Mouse (Mus musculus): ENCODE measurements around the gene Eipr1. TPM values are rescaled to one million over a fixed set of nuclear protein-coding genes. Genes with fewer than 3 reads are reported as not detected.
"Not testable (repeated sequence)": the region's sequence is repeated elsewhere in the genome, so short reads cannot be mapped to it uniquely, and the experiment has no call there.

The Eipr1 gene
- polyA plus RNA-seq, 1 experiment = 4.5 TPM

DNA sequence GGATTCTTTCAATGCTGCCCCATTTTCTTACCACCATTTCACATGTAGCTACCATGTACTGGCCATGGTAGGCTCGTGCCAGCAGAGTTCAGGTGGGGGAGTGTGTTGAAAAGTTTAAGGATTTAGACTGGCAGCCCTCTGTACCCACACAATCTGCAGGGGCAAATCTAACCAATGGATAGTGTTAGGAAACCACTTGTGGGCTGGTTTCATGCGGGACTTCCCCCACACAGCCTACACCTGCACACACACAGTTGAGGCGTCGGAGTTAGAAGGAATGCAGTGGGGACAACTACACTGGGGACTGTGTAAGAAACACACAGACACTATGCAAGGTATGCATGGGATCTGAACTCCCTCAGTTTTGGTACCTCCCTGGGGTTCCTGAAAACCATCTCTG, 25.4 kb upstream of the Eipr1 start:
- peaks cover 59% of the 10 kb centered on the region for H3K36me3 ChIP-seq (ENCODE audit: control insufficient read depth)
- H3K4me3 ChIP-seq (replicated peaks) = no peak overlapping the region
- H3K9me3 ChIP-seq (ENCODE audit: control insufficient read depth, low read length) = no peaks in the 10 kb centered on the region
- H3K27me3 ChIP-seq (ENCODE audit: control insufficient read depth) = no peaks in the 10 kb centered on the region
- TF ChIP-seq TAL1 (IDR thresholded peaks at IDR 0.05; ENCODE audit: low read length) (no peak), GATA1 (IDR thresholded peaks at IDR 0.05; ENCODE audit: low read length) (no peak)
- no peaks in the 10 kb centered on the region for H3K4me1 ChIP-seq (ENCODE audit: control insufficient read depth)

DNA sequence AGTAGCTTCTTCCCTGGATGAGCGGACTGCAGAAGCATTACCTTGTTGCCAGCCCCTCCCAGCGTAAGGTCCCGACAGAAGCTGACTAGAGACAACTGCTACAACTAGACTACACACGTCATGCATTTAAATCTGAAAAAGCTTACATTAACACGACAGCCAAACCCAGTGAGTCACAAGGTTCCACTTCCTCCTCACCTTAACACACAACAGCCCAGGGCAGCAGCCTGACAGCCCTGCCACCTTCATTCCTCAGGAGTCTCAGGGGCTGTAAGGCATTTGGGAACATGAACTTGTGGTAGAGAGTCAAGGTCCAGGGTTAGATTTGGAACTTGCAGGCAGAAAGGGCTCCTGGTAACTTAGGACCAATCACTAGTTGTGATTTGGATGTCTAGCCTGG, 24.5 kb upstream of the Eipr1 start:
- no peaks in the 10 kb centered on the region for H3K27me3 ChIP-seq (ENCODE audit: control insufficient read depth)
- no peaks in the 10 kb centered on the region for H3K4me1 ChIP-seq (ENCODE audit: control insufficient read depth)
- no peaks in the 10 kb centered on the region for H3K9me3 ChIP-seq (ENCODE audit: control insufficient read depth, low read length)
- H3K36me3 ChIP-seq (ENCODE audit: control insufficient read depth) = peaks cover 58% of the 10 kb centered on the region
- TF ChIP-seq TAL1 (IDR thresholded peaks at IDR 0.05; ENCODE audit: low read length) (no peak), GATA1 (IDR thresholded peaks at IDR 0.05; ENCODE audit: low read length) (no peak)
- H3K4me3 ChIP-seq (replicated peaks) = no peak overlapping the region

DNA sequence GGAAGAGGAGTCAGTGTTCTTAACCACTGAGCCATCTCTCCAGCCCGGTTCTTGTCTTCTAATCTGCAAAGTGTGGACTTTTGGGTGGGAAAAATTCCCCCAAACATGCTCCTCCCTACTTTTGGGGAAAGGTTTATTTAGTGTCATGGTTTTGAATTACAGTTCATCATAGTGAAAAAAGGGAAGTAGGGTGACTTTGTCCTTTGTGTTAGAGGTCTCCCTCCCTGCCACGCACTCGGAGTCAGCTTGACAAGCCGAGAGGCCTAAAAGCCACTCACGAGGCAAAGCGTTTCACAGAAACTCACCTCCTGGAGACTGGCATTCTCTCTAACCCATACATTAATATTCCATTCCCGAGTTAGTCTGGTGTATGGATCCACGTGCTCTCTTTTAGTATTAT, 19.0 kb upstream of the Eipr1 start:
- Histone ChIP-seq H3K27me3 (ENCODE audit: control insufficient read depth) (no peaks in the 10 kb centered on the region), H3K36me3 (ENCODE audit: control insufficient read depth) (peaks cover 71% of the 10 kb centered on the region), H3K9me3 (ENCODE audit: control insufficient read depth, low read length) (peaks cover 5% of the 10 kb centered on the region)

DNA sequence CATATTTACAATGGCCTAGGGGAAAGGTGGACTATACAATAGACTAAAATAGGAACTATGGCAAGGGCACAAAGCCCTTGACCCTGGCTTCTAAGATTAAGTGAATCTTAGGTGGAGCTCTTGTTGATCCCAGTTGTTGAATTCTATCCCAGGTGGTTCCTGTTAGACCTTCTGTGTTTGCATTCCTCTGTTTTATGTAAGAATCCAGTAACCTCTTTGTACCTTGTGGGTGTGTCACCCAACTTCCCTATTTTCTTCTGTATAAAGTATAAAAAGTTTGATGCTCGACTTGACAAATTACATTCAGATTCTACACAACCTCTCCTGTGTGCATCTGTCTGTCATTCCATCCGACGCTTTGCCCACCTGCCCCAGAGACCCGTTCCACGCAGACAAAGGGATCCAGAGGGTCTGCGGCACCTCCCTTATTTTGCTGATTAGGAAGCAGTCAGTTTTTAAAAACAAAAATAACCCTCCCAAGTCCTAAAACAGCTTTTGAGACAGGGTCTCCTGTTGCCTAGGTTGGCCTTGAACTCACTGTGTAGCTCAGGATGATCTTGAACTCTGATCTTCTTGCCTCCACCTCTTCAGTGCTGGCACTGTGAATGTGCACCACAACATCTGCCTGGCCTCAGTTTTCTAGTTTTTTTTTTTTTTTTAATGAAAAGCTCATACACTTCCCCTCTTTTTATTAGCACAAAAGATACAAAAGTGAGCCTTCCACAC, 17.9 kb upstream of the Eipr1 start:
- not testable (repeated sequence) for H3K9me3 ChIP-seq (ENCODE audit: control insufficient read depth, low read length)
- H3K36me3 ChIP-seq (ENCODE audit: control insufficient read depth) = peaks cover 75% of the 10 kb centered on the region

More for the DNA sequence above, 19.0 kb upstream of the Eipr1 start:
- Histone ChIP-seq H3K4me3 (replicated peaks) (no peak overlapping the region), H3K4me1 (ENCODE audit: control insufficient read depth) (no peaks in the 10 kb centered on the region)
- TF ChIP-seq TAL1 (IDR thresholded peaks at IDR 0.05; ENCODE audit: low read length) (no peak), GATA1 (IDR thresholded peaks at IDR 0.05; ENCODE audit: low read length) (no peak)

DNA sequence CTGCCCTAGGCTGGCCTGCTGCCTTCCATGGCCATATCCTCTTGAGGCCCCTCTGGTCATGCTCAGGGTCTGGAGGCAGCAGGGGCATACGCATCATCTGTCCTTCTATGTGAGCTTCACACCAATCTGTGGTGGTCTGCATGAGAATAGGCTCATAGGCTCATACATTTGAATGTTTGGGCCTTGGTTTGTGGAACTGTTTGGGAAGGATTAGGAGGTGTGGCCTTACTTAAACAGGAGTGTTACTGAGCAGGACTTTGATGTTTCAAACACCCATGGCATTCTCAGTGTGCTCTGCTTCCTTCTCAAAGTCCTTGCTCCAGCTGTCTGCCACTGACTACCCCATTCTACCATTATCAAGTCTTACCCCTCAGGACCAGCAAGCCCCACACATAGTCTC, 17.3 kb upstream of the Eipr1 start:
- H3K27me3 ChIP-seq (ENCODE audit: control insufficient read depth) = no peaks in the 10 kb centered on the region
- TF ChIP-seq GATA1 (IDR thresholded peaks at IDR 0.05; ENCODE audit: low read length) (no peak), TAL1 (IDR thresholded peaks at IDR 0.05; ENCODE audit: low read length) (no peak)
- no peak overlapping the region for H3K4me3 ChIP-seq (replicated peaks)
- no peaks in the 10 kb centered on the region for H3K4me1 ChIP-seq (ENCODE audit: control insufficient read depth)
- peaks cover 5% of the 10 kb centered on the region for H3K9me3 ChIP-seq (ENCODE audit: control insufficient read depth, low read length)
- H3K36me3 ChIP-seq (ENCODE audit: control insufficient read depth) = peaks cover 73% of the 10 kb centered on the region

More for the DNA sequence above, 17.9 kb upstream of the Eipr1 start:
- not testable (repeated sequence) for H3K4me1 ChIP-seq (ENCODE audit: control insufficient read depth); H3K27me3 ChIP-seq (ENCODE audit: control insufficient read depth); H3K4me3 ChIP-seq (replicated peaks)

DNA sequence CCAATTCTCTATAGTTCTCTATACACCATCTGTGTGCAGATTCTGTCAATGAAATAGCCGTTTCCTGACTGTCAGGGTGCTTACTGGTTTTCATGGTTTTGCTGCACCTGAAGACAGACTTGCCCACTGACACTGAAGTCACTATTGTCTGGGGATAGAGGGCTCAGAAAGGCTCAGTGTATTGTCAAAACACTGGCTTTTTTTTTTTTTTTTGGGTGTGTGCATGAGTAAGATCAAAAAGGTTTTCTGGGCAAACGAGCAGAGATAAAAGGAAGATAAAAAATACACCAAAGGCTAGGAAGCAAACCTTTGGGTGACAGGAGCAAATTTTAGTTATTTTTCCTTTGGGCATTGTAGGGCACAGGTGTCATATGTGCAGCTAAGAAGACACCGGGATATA, 16.3 kb upstream of the Eipr1 start:
- Histone ChIP-seq H3K9me3 (ENCODE audit: control insufficient read depth, low read length) (peaks cover 5% of the 10 kb centered on the region), H3K36me3 (ENCODE audit: control insufficient read depth) (peaks cover 79% of the 10 kb centered on the region), H3K4me1 (ENCODE audit: control insufficient read depth) (no peaks in the 10 kb centered on the region), H3K27me3 (ENCODE audit: control insufficient read depth) (no peaks in the 10 kb centered on the region), H3K4me3 (replicated peaks) (no peak overlapping the region)
- no peak for TF ChIP-seq TAL1 (IDR thresholded peaks at IDR 0.05; ENCODE audit: low read length)
- TF ChIP-seq GATA1 (IDR thresholded peaks at IDR 0.05; ENCODE audit: low read length) = no peak

DNA sequence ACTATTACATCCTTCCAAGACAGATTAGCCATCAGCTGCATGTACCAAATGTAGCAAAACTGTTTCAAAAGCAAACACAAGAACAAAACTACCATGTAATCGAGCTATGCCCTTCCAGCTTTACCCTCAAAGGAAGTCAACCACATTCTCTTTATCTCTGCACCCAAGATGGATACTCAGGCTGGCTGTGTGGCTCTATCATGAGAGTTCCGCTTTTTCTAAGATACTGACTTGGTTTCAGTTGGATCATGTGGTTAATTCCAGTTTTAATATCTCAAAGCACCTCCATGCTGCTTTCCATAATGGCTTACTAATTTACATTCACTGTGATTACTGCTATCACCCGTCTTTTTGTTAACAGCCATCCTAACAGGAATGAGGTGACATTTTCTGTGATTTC, 8.3 kb upstream of the Eipr1 start:
- no peaks in the 10 kb centered on the region for H3K9me3 ChIP-seq (ENCODE audit: control insufficient read depth, low read length)
- peaks cover 81% of the 10 kb centered on the region for H3K36me3 ChIP-seq (ENCODE audit: control insufficient read depth)
- TF ChIP-seq TAL1 (IDR thresholded peaks at IDR 0.05; ENCODE audit: low read length) (no peak), GATA1 (IDR thresholded peaks at IDR 0.05; ENCODE audit: low read length) (no peak)
- H3K4me1 ChIP-seq (ENCODE audit: control insufficient read depth) = peaks cover 29% of the 10 kb centered on the region
- no peaks in the 10 kb centered on the region for H3K27me3 ChIP-seq (ENCODE audit: control insufficient read depth)
- H3K4me3 ChIP-seq (replicated peaks) = no peak overlapping the region

DNA sequence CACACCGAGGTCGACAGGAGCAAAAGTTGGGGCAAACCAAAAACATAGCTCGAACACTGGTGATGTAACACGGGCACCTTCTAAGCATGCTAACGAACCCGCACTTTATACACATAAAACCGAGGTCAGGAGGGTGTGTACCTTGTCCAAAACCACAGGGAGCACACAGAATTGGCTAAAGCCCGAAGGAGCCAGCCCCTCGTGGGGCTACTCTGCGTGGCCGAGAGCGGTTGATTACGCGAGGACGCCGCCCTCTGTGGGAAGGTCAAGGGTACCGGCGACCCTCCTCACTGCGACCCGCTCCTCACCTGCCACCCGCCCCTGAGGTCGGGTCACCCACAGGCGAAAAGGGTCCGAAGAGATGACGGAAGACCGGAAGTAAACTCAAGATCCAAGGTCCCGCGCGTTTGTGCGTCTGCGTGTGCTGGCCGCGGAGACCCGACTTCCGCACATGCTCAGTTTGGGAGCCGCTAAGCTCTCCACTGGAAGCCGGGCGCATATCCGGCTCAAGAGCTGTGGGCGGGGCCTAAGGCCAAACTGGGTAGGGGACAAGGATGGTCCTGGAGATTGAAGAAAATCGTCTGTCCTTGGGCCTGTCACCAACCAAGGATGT, 1.5 kb upstream of the Eipr1 start, which contains the start of gene Trappc12:
Gene Trappc12 (minus strand): TSS at position 452 of the 613 bp plus-strand sequence.
- Histone ChIP-seq H3K36me3 (ENCODE audit: control insufficient read depth) (peaks cover 29% of the 10 kb centered on the region), H3K4me3 (replicated peaks) (peak within 1 kb of the TSS; percentile 73), H3K9me3 (ENCODE audit: control insufficient read depth, low read length) (no peaks in the 10 kb centered on the region), H3K27me3 (ENCODE audit: control insufficient read depth) (no peaks in the 10 kb centered on the region), H3K4me1 (ENCODE audit: control insufficient read depth) (peaks cover 58% of the 10 kb centered on the region)
- TF ChIP-seq TAL1 (IDR thresholded peaks at IDR 0.05; ENCODE audit: low read length) (no peak), GATA1 (IDR thresholded peaks at IDR 0.05; ENCODE audit: low read length) (no peak)

DNA sequence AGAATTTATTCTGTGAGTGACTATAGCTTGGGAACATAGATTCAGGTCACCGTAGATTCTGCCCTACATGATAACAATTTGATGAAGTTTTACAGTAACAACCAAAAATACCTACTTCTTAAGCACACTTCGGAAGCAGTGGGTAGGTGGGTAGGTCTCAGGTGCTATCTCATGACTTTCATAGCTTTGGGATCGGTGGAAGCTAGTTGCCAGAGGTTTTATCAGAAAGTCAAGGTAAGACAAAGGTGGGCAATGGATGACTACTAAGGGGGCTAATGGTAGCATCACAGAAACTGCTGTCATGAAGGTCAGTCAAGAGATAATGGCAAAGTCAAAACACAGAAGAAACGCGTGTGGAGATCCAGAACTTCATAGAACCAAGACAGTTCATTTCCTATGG, 727 bp upstream of the Eipr1 start:
- Histone ChIP-seq H3K9me3 (ENCODE audit: control insufficient read depth, low read length) (no peaks in the 10 kb centered on the region), H3K4me1 (ENCODE audit: control insufficient read depth) (peaks cover 55% of the 10 kb centered on the region), H3K36me3 (ENCODE audit: control insufficient read depth) (peaks cover 22% of the 10 kb centered on the region), H3K27me3 (ENCODE audit: control insufficient read depth) (no peaks in the 10 kb centered on the region), H3K4me3 (replicated peaks) (peak overlapping the region; percentile 73)
- TF ChIP-seq TAL1 (IDR thresholded peaks at IDR 0.05; ENCODE audit: low read length) = no peak
- TF ChIP-seq GATA1 (IDR thresholded peaks at IDR 0.05; ENCODE audit: low read length) = no peak
